Mouse (Mus musculus) gastrocnemius, postnatal 4 days (tissue): Measurements from ENCODE around the gene Pcsk1n. TPM values are rescaled to one million over a fixed set of nuclear protein-coding genes. Genes with fewer than 3 reads are reported as not detected.

Experiments
- DNase-seq, 2 experiments: peaks; one replicate each; pipeline ENCODE4 v3.0.0; 2021 to 2022; ENCODE audit warnings: low spot score in 2 of 2, mixed read lengths in 2 of 2
- total RNA-seq, 2 experiments: library from RNA; stranded (reverse); gene quantifications; 2 replicates each; pipeline ENCODE4 v1.2.3; 2021

Gene Pcsk1n
- total RNA-seq, 2 experiments from 2014 or later = 0.12 to 0.13 TPM

- no peak for DNase-seq
These were observed 26.0 kb downstream of the Pcsk1n start for GRCm38 (mm10) chrX:7945618-7946017.

DNA sequence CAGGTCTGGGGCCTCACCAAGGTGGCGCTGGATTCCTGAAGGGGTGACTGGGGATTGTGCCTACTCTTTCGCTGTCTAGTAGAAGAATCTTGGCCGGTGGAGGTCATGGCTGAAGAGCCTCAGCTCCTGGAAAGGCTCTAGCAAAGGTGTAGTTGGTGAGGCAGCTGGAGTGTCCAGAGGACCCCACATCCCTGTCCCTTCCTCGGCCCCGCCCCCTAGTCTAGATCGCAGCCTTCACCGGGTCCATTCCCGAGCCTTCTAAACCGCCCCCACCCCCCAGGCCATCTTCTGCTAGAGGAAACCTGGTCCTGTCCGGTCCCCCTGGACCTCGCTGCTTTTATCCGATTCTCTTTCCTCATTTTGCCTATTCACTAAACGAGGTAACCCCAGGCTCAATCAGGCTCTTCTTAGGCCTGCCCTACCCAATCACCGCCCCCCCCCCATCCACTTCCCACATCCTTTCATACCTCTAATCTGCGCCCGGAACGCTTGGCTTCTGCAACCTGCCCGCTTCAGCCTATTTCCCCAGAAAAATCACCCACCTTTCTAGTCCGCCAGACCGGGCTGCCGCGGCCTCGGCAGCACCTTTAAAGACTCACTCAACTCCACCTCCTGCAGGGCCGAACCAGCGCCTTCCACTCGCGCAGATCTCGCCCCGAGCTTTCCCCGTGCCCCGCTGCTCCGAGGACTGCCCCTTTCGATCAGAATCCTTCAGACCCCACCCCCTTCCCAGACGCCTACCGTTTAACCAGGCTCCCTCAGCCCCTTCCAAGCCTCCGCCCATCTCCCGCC lies 27.7 kb downstream of the Pcsk1n start, which contains the start of gene Hdac6:
Gene Hdac6, minus strand, starts transcription at position 782 of the 792 bp plus-strand sequence.
- DNase-seq = no peak

GRCm38 (mm10) chrX:7947900-7948492 lies 28.4 kb downstream of the Pcsk1n start:
- DNase-seq = peak; percentile 76 to 88

GRCm38 (mm10) chrX:7950091-7950490 lies 30.5 kb downstream of the Pcsk1n start:
- no peak for DNase-seq

DNA sequence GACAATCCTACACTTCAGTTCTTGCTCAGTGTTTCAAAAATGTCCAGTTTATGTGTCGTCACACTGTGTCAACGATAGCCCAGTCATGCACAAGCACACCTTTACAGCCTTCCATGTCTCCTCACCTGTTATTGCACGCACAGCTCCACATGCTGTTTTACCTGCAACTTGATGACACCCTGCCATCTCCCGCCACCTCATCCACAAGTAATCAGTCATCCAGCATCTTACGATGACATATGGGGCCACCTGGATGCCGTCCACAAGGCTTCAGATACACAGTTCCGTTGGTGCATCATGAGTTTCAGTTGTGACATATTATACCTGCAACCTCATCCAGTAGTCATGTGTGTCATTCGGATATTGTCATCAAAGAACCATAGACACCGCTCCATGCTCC lies 39.2 kb downstream of the Pcsk1n start:
- no peak for DNase-seq

- no peak for DNase-seq
These were observed 44.4 kb downstream of the Pcsk1n start for GRCm38 (mm10) chrX:7963829-7964626.

GRCm38 (mm10) chrX:7966161-7966560 lies 46.5 kb downstream of the Pcsk1n start:
- DNase-seq = no peak

DNA sequence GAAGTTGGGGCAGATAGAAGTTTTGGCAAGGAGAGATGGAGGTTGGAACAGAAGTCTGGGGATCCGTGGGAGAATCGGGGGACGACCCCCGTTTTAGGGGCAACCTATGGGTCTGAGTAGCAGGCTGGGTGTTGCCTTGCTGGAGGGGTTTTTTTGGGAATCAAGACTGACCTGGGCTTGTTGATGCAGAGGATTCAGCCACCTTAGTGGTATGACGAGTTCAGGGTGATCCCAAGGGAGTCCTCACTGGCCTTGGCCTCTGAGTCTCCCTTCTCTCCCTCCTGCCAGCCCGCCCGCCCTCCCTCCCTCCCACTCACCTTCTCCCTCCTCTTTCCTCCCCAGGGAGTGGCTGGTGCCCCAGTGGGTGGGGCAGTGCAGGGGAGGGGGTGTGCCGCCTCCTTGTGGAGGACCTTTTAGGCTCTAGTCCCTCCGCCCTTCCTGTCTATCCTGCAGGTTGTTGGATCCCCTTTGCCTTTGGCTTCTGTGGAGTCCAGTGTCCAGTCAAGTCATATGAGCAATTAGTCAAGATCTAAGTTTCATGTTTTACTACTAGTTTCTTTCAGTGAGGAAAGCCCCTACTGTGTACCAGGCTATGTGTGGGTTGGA lies 48.1 kb downstream of the Pcsk1n start:
- DNase-seq = no peak

GRCm38 (mm10) chrX:7968226-7968625 lies 48.6 kb downstream of the Pcsk1n start:
- no peak for DNase-seq

- no peak for DNase-seq
These were observed 49.3 kb downstream of the Pcsk1n start for GRCm38 (mm10) chrX:7968899-7969298.

DNA sequence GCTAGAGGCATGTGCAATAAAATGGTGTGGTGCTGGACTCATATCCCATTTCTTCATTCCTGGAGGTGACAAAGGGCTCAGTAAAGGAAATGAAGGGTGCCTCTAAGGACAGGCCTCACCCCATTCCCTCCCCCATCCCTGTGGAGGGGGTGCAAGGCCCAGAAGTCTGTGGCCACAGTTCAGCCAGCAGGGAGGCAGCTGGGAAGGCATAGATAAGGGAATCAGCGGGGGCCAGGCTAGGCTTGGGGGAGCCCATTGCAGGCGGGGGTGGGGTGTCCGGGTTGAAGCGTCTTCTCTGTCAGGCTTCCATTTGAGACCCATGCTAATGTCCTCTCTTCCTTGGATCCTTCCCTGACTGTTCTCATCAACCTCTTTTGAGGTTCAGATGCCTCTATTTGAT lies 51.7 kb downstream of the Pcsk1n start:
- no peak for DNase-seq

Other genes with a start within 250 kb of the Pcsk1n start
- gene Plp2, start 248.4 kb upstream of the Pcsk1n start, total RNA-seq = 100 to 1,000 TPM in 1 of 2 experiments, 10 to 100 TPM in 1; 82.9 to 104 TPM
- gene Magix, start 238.6 kb upstream of the Pcsk1n start, total RNA-seq = 1 to 10 TPM; 1.3 to 1.8 TPM
- gene Gpkow, start 222.7 kb upstream of the Pcsk1n start, total RNA-seq = 10 to 100 TPM; 22.6 to 26.6 TPM
- gene Wdr45, start 205.5 kb upstream of the Pcsk1n start, total RNA-seq = 10 to 100 TPM; 25.6 to 30.7 TPM
- not detected for gene Gm45208, start 197.6 kb upstream of the Pcsk1n start, total RNA-seq
- 10 to 100 TPM; 18.5 to 18.7 TPM for gene Praf2, start 191.4 kb upstream of the Pcsk1n start, total RNA-seq
- gene Ccdc120, start 168.9 kb upstream of the Pcsk1n start, total RNA-seq = 1 to 10 TPM; 2.7 to 4.0 TPM
- gene Tfe3, start 157.3 kb upstream of the Pcsk1n start, total RNA-seq = 10 to 100 TPM; 16.9 to 19.4 TPM
- gene Gripap1, start 130.1 kb upstream of the Pcsk1n start, total RNA-seq = 10 to 100 TPM; 24.7 to 34.9 TPM
- gene Kcnd1, start 97.5 kb upstream of the Pcsk1n start, total RNA-seq = 1 to 10 TPM; 1.3 to 1.5 TPM
- gene Otud5, start 78.5 kb upstream of the Pcsk1n start, total RNA-seq = 10 to 100 TPM; 36.5 to 37.6 TPM
- 1 to 10 TPM; 1.8 TPM for gene Pim2, start 41.6 kb upstream of the Pcsk1n start, total RNA-seq
- gene Slc35a2, start 35.8 kb upstream of the Pcsk1n start, total RNA-seq = 10 to 100 TPM; 17.0 to 21.2 TPM
- 10 to 100 TPM; 39.3 to 51.3 TPM for gene Pqbp1, start 20.6 kb upstream of the Pcsk1n start, total RNA-seq
- 10 to 100 TPM; 61.6 to 63.1 TPM for gene Timm17b, start 20.5 kb upstream of the Pcsk1n start, total RNA-seq
- gene Gm10491, start 12.0 kb upstream of the Pcsk1n start, total RNA-seq = not detected
- not detected for gene Gm10490, start 10.3 kb upstream of the Pcsk1n start, total RNA-seq
- gene Eras, start 8.8 kb downstream of the Pcsk1n start, total RNA-seq = not detected
- gene Hdac6, start 28.1 kb downstream of the Pcsk1n start, total RNA-seq = 10 to 100 TPM; 11.0 to 13.1 TPM
- under 1 TPM; 0.27 to 0.54 TPM for gene Gata1, start 58.2 kb downstream of the Pcsk1n start, total RNA-seq
- gene Glod5, start 98.7 kb downstream of the Pcsk1n start, total RNA-seq = not detected
- 10 to 100 TPM; 14.7 to 14.9 TPM for gene Suv39h1, start 154.9 kb downstream of the Pcsk1n start, total RNA-seq
- 1 to 10 TPM; 2.8 TPM for gene Was, start 170.7 kb downstream of the Pcsk1n start, total RNA-seq
- 10 to 100 TPM; 29.5 to 34.2 TPM for gene Wdr13, start 213.1 kb downstream of the Pcsk1n start, total RNA-seq
- gene Rbm3, start 226.1 kb downstream of the Pcsk1n start, total RNA-seq = 100 to 1,000 TPM; 359 to 459 TPM